Mouse (Mus musculus) activated CD4-positive, CD25-positive, alpha-beta regulatory T cell, adult 4 months (primary cell): ENCODE measurements around the gene Bach2. TPM values are rescaled to one million over a fixed set of nuclear protein-coding genes. Genes with fewer than 3 reads are reported as not detected.

Source experiments
- ATAC-seq: one replicate; pipeline ENCODE4 v1.8.0; 2017
- polyA plus RNA-seq, 2 experiments: library from polyadenylated mRNA; unstranded; fragments of 100-300 nt; shearing (Covaris generic); gene quantifications; one replicate each; pipeline ENCODE4 v1.2.1; 2017

Gene Bach2
- polyA plus RNA-seq, 2 experiments from 2014 or later = 11.8 to 17.2 TPM

- ATAC-seq = no peak
These were observed 336.0 kb downstream of the Bach2 start for GRCm38 (mm10) chr4:32574604-32575003.

GRCm38 (mm10) chr4:32575165-32575564 lies 336.6 kb downstream of the Bach2 start:
- ATAC-seq = no peak

GRCm38 (mm10) chr4:32579850-32580249 lies 341.2 kb downstream of the Bach2 start:
- ATAC-seq = no peak

- ATAC-seq = no peak
These were observed 345.6 kb downstream of the Bach2 start for GRCm38 (mm10) chr4:32584181-32584580.

GRCm38 (mm10) chr4:32586596-32586995 lies 348.0 kb downstream of the Bach2 start:
- peak; percentile 34 for ATAC-seq

GRCm38 (mm10) chr4:32587543-32587942 lies 348.9 kb downstream of the Bach2 start:
- peak; percentile 36 for ATAC-seq

- ATAC-seq = peak; percentile 86
These were observed 349.6 kb downstream of the Bach2 start for GRCm38 (mm10) chr4:32588237-32588636.

- ATAC-seq = peak; percentile 36
These were observed 362.5 kb downstream of the Bach2 start for GRCm38 (mm10) chr4:32601135-32601534.

GRCm38 (mm10) chr4:32602660-32603059 lies 364.1 kb downstream of the Bach2 start, which contains the start of gene Gja10:
Gene Gja10 (minus strand): TSS chr4:32602760.
- no peak for ATAC-seq

- ATAC-seq = peak; percentile 95
These were observed 376.7 kb downstream of the Bach2 start, which contains the start of gene Casp8ap2 for GRCm38 (mm10) chr4:32615034-32615881. Gene Casp8ap2 (plus strand): TSS chr4:32615451.

- no peak for ATAC-seq
These were observed 383.0 kb downstream of the Bach2 start for GRCm38 (mm10) chr4:32621637-32622036.
